Mouse (Mus musculus) mesoderm, embryonic 11.5 days (tissue): ENCODE data around the gene Itpr3.

ENCODE experiments used
- DNase-seq: peaks from one replicate; pipeline ENCODE4 v3.0.0-alpha.2; 2012; ENCODE audit warnings: low read depth, low spot score

The Itpr3 gene

DNA sequence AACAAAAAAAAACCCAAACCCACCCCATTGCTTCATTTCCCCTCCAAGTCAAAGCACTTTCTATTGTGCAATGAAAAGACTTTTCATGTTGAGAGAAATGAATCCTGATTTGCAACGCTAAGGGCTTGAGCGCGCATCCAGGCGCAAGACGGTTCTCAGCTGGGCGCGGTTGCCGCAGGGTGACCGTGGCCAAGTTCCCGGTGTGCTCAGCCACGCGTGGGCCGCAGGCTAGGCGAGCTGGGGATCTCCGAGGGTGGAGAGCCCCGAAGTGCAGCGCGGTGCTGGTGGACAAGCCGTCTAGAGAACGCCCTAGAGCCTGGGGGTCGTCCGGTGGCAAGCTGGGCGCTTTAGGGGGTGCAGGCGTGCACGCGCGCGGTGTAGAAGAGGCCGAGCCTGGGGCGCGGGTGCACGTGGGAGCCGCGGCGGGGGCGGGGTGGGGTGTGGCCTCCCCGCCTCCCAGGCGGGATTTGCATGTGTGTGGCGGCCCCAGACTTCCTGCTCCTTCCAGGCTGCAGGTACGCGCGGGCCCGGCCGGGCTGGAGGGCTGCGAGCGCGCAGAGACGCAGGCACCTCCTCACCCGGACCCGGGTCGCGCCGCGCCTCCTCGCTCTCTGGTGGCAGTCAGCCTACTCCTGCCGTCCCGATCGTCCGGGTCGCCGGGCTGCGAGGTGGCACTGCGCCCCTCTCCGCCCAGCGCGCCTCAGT lies at the start of gene Itpr3:
Gene Itpr3, plus strand, starts transcription at position 493 of the 705 bp plus-strand sequence.
- DNase-seq = peak; percentile 47

DNA sequence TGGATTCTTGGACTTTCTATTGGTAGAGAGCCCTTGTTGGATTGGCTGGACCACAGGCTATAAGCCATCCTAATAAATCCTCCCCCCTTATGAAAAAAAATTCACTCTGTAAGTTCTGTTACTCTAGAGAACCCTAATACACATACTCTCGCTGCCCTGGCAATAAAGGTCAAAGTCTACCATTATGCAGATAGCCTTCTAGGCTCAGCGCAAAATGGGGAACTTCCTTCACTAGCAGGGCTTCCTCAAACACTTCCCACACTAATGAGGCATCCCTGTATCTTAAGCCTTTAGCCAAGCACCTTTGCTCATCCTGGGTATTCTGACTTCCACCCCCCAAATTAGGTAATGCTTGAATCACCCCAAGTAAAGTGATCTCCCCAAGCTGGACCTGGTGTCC lies 48.8 kb upstream of the Itpr3 start:
- DNase-seq = no peak

- DNase-seq = no peak
These were observed 45.9 kb upstream of the Itpr3 start for GRCm38 (mm10) chr17:27011167-27011566.

- peak; percentile 26 for DNase-seq
These were observed 45.0 kb upstream of the Itpr3 start for GRCm38 (mm10) chr17:27011998-27012672.

DNA sequence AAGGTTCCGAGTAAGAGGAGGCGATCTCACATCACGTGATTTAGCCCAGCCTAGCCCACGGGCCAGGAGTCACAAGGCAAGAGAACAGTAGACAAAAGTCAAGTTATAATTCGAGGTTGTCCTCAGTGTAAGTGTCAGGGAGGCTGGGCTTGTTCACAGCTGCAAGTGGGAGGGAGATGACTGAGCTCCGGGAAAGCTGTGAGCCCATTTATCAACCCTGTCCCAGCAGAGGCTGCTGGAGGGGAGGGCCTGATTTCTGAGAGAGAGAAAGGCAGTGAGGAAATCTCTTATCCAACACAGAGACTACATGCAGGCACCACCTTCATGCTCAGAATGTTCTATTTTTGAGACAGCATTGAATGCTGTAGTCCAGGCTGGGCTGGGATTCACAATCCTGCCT lies 44.2 kb upstream of the Itpr3 start:
- peak; percentile 41 for DNase-seq

- DNase-seq = peak; percentile 92
These were observed 39.3 kb upstream of the Itpr3 start for GRCm38 (mm10) chr17:27017564-27018499.

DNA sequence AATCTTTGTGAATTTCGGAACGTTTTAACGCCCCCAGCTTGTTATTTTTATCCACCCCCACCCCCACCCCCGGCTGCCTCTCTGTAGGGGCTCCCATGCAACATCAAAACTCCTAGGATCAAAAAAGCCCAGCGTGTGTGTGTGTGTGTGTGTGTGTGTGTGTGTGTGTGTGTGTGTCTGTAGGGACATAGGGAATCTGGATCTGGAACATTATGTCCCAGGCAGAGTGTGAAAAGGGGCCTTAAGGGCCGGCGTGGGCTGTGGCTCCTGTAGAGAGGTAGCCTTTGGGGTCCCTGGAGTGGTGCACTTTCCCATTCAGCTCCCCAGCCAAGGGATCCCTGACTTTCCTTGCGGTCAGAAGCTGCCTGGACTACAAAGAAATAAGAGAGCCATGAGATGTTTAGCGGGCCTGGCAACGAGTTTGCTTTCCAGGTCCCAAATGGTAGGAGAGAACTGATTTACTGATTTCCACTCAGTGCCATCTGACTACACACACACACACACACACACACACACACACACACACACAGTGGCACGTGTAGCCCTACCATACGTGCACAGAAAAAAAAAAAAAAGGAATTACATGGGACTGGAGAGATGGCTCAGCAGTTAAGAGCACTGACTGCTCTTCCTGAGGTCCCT lies 38.4 kb upstream of the Itpr3 start:
- no peak for DNase-seq

- no peak for DNase-seq
These were observed 36.0 kb upstream of the Itpr3 start for GRCm38 (mm10) chr17:27021076-27021475.

DNA sequence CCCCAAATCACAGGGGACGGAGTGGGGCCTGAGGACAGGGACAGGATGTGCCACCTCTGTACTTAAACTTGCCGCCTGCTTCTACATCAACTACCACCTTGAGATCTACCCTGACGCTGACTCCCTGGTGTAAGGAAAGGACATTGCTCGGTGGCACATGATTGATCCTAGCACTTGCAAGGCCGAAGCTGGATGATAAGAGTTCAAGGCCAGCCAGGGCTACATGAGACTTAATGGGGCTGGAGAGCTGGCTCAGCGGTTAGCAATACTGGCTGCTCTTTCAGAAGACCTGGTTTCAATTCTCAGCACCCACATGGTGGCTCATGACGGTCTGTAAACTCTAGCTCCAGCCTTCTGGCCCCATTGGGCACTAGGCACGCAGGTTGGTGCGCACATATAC lies 35.4 kb upstream of the Itpr3 start:
- no peak for DNase-seq

DNA sequence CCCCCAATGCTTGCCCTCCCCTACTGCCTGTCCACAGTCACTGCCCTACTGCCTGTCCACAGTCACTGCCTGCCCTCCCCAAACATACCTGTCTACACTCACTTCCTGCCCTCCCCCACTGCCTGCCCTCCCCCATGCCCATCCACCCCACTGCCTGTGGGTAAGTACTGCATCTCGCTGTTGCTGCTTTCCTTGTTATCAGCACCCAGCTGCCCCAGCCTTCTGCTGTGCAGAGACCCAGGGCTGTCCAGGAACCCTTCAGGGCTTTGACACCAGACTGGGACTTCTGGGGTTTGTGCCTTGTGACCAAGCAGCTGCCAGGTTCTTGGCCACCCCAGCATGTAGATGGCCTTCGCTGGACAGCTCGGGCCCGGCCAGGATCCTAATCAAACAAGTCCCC lies 33.8 kb upstream of the Itpr3 start:
- no peak for DNase-seq

- no peak for DNase-seq
These were observed 31.7 kb upstream of the Itpr3 start for GRCm38 (mm10) chr17:27025326-27025902.

DNA sequence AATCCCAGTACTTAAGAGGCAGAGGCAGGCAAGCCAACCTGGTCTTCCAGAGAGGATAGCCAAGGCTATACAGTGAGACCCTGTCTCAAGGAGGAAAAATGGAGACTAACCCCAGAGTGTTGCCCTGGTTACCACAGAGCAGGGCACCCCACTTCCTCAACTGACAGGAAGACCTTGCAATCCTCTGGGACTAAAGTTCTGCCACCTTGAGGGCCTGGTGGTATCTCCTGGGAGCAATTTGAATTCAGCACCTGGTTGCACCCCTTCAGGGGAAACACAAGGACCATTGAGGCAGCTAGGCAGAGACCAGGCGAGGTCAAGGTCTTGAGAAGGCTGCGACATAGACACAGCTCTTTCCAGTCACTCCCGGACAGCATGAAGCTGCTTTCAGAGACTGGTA lies 31.2 kb upstream of the Itpr3 start:
- DNase-seq = no peak

GRCm38 (mm10) chr17:27027460-27028283 lies 29.4 kb upstream of the Itpr3 start:
- no peak for DNase-seq

- peak; percentile 91 for DNase-seq
These were observed 28.8 kb upstream of the Itpr3 start for GRCm38 (mm10) chr17:27028284-27028795.

GRCm38 (mm10) chr17:27028909-27029308 lies 28.2 kb upstream of the Itpr3 start, which contains the start of gene Bak1:
Gene Bak1, minus strand, starts transcription at chr17:27029009.
- no peak for DNase-seq

- no peak for DNase-seq
These were observed 27.7 kb upstream of the Itpr3 start for GRCm38 (mm10) chr17:27029431-27029830.

- no peak for DNase-seq
These were observed 26.2 kb upstream of the Itpr3 start for GRCm38 (mm10) chr17:27030896-27031295.

DNA sequence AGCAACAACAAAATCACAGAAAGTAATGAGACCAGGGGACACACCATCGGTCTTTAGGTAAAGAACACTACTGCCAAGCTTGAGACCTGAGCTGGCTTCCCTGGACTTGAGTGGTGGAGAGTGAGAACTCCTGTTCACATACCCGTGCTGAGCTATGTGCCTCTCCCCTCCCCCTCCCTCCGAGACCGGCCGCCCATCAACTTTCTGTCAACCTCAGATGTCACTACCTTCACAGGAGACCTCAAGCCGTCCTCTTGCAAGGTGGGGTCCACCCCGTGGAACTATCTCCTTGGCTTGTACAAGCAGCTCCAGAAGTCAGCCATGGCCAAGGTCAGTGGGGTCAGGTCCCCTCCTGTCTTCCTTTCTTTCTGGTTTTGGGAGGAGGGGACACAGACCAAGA lies 24.8 kb upstream of the Itpr3 start:
- no peak for DNase-seq

GRCm38 (mm10) chr17:27032869-27033268 lies 24.2 kb upstream of the Itpr3 start:
- peak; percentile 91 for DNase-seq

DNA sequence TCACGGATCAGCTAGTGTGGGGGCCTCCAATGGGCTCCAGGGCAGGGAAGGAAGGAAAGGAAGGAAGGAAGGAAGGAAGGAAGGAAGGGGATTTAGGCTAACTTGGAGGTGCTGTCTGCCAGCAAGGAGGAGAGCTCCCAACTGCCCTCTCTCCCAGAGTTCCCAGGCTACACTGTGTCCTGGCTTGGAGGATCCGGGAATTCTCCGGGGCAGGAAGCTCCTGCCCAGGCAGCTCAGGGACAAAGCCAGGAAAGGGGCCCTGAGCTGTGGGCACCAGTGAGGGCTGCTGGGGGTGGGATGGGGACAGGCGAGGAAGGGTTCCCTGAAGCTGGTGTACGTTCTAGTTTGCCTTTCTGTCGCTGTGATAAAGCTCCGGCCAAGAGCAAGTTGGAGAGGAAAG lies 20.6 kb upstream of the Itpr3 start:
- DNase-seq = no peak
